Mouse (Mus musculus) layer of hippocampus, adult 6 months (tissue): Measurements from ENCODE around the gene Glrb. TPM values are rescaled to one million over a fixed set of nuclear protein-coding genes. Genes with fewer than 3 reads are reported as not detected.

Source experiments
- long read RNA-seq, 2 experiments: library from polyadenylated mRNA; unstranded; transcript quantifications; one replicate each; pipeline ENCODE4 v2.0.0; 2019 to 2020
- polyA plus RNA-seq: library from polyadenylated mRNA; unstranded; fragments of <200 nt; fragmentation: Nextera tagmentation; gene quantifications from 2 replicates; pipeline ENCODE4 v1.2.3, GENCODE M21; 2021

The Glrb gene
- 111 and 113 TPM in 2 replicates for polyA plus RNA-seq
- long read RNA-seq, experiment 1, transcript Glrb-201 (10 exons, 3,029 nt), result major isoform, 155 of 260 reads
- long read RNA-seq, experiment 1, transcript Glrb-204 (10 exons, 2,979 nt), result minor isoform, 8 of 260 reads
- long read RNA-seq, experiment 1, partial matches to known transcripts, result 55 of 260 reads
- long read RNA-seq, experiment 1, other reads (novel, unspliced or antisense), result 40 of 260 reads
- long read RNA-seq, experiment 2, transcript Glrb-204 (10 exons, 2,979 nt), result minor isoform, 44 of 1,744 reads
- long read RNA-seq, experiment 2, transcript Glrb-201 (10 exons, 3,029 nt), result major isoform, 1,323 of 1,744 reads
- long read RNA-seq, experiment 2, partial matches to known transcripts, result 57 of 1,744 reads
- long read RNA-seq, experiment 2, other reads (novel, unspliced or antisense), result 319 of 1,744 reads

DNA sequence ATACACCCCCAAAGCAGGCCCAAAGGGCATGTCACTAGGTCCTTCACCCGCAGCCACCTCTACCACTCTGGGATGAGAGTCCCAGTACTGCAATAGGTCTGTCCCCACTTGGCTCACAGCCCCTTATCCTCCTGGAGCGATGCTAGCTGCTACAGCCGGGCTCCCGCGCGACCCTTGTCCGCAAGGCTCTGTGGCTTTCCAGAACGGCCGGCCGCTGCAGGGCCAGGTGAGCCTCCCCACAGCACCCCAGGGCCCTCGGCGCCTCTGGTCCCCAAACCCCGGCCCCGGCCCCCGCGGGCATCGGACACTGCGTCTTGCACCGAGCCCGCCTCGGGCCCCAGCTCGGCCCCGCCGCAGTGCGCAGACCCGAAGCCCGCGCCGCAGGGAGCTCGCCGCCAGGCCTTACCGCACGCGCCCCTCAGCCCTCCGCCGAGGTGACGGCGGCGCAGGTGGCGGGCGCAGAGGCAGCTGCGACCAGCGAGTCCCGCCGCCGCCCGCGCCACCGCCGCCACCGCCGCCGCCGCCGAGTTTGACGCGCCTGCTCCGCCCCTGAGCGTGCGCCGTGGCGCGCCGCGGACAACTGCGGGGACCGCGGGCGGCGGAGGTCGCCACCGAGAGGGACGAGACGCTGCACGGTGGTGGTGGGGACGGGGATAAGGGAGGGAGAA, at the start of gene Glrb:
Glrb (minus strand) TSS at position 550 of the 668 bp plus-strand sequence.

DNA sequence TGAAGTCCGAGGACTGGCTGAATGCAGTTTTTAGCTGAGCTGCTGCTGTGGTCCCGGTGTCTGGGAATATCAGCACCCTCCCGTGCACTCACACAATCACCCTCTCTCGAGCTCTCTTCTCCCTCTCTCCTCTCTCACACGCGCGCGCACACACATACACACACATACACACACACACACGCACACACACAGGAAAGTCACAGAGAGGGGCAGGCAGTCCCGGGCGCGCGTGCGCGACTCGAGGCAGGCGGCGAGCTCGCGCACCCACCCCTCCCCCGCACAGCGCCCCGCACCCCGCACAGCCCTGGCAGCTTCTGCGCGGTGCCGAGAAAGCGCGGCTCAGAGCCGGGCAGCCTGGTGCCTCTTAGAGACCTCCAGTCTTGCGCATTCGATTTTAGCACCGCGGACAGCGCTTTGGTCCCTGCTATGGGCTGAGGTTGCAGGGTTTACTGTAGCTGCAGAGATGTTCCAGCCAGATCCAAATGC, 110.8 kb downstream of the Glrb start, which contains the start of gene Gria2:
Gria2 (minus strand) TSS at position 240 of the 486 bp plus-strand sequence.

Other genes with a start within 250 kb of the Glrb start
- gene Gria2, start 110.8 kb downstream of the Glrb start, polyA plus RNA-seq, result 216 and 248 TPM in 2 replicates
- gene Pdgfc, start 122.8 kb upstream of the Glrb start, polyA plus RNA-seq, result 2.5 and 2.7 TPM in 2 replicates